Mouse (Mus musculus) forebrain, embryonic 14.5 days (tissue): ENCODE data around the gene Shc1. TPM values are rescaled to one million over a fixed set of nuclear protein-coding genes. Genes with fewer than 3 reads are reported as not detected.

Experiments
- ATAC-seq: fragments of 200-750 bp; cut with Nextera tagmentation; 2 replicates; pipeline ENCODE4 v1.8.0; 2017; ENCODE audit warnings: mild to moderate bottlenecking, moderate library complexity
- DNase-seq: peaks from one replicate; pipeline ENCODE4 v3.0.0-alpha.2; 2015; ENCODE audit warnings: low spot score
- H3K27ac ChIP-seq: fragments of 300-500 bp; sonication (generic); 2 replicates; pipeline ENCODE4 v1.5.1; 2014; ENCODE audit warnings: low read depth, mild to moderate bottlenecking, control low read depth, low read length, moderate library complexity
- H3K27me3 ChIP-seq: fragments of 300-500 bp; sonication (generic); replicated peaks from 2 replicates; pipeline ENCODE4 v1.6.1; 2014; ENCODE audit warnings: low read length, control low read depth, mixed read lengths; ENCODE audit not compliant: control insufficient read depth, insufficient read depth
- H3K36me3 ChIP-seq: fragments of 300-500 bp; sonication (generic); 2 replicates; pipeline ENCODE4 v1.6.1; 2014; ENCODE audit warnings: low read length, control low read depth; ENCODE audit not compliant: control insufficient read depth, insufficient read depth
- H3K4me1 ChIP-seq: fragments of 300-500 bp; sonication (generic); 2 replicates; pipeline ENCODE4 v1.6.1; 2014; ENCODE audit warnings: antibody characterized with exemption, low read length, control low read depth; ENCODE audit not compliant: control insufficient read depth, insufficient read depth
- H3K4me2 ChIP-seq: fragments of 300-500 bp; sonication (generic); 2 replicates; pipeline ENCODE4 v1.6.1; 2014; ENCODE audit warnings: mild to moderate bottlenecking, control low read depth, low read length
- H3K4me3 ChIP-seq: fragments of 300-500 bp; sonication (generic); 2 replicates; pipeline ENCODE4 v1.5.1; 2014; ENCODE audit warnings: low read depth, low read length, control low read depth
- H3K9ac ChIP-seq: fragments of 300-500 bp; sonication (generic); 2 replicates; pipeline ENCODE4 v1.6.1; 2014; ENCODE audit warnings: mild to moderate bottlenecking, low read length, control low read depth, moderate library complexity
- H3K9me3 ChIP-seq: fragments of 300-500 bp; sonication (generic); replicated peaks from 2 replicates; pipeline ENCODE4 v1.6.1; 2016; ENCODE audit warnings: low read length, control low read depth, mixed read lengths; ENCODE audit not compliant: control insufficient read depth
- WGBS: fragments of 180-500 bp; shearing (Covaris S2); extraction: QIAGEN DNeasy Blood & Tissue Kit; methylation state at CpG from one replicate; pipeline ENCODE4 v1.1.7; 2014; 5-methylcytosine and 5-hydroxymethylcytosine counted together
- polyA plus RNA-seq: library from polyadenylated mRNA; unstranded; fragments of >200 nt; fragmentation: Nextera tagmentation; extraction: Ambion mirVana; gene quantifications from 2 replicates; pipeline ENCODE4 v1.2.1, GENCODE M21; 2014

Shc1 gene
- polyA plus RNA-seq, 1 experiment from 2014 or later, result 9.9 TPM

- DNase-seq, result no peak
- Histone ChIP-seq H3K4me1 (no peaks in the 10 kb centered on the region), H3K27ac (no peak overlapping the region), H3K9me3 (no peaks in the 10 kb centered on the region), H3K36me3 (no peaks in the 10 kb centered on the region), H3K4me2 (no peak overlapping the region), H3K9ac (no peak overlapping the region), H3K4me3 (no peak overlapping the region), H3K27me3 (no peaks in the 10 kb centered on the region)
- 90% methylated on average over 9 of the region's 9 CpGs for WGBS
- no peak for ATAC-seq
Observed at GRCm38 (mm10) chr3:89382033-89382882, 36.0 kb upstream of the Shc1 start.

GRCm38 (mm10) chr3:89382950-89383349 lies 35.3 kb upstream of the Shc1 start:
- Histone ChIP-seq H3K4me2 (no peak overlapping the region), H3K27me3 (no peaks in the 10 kb centered on the region), H3K9ac (no peak overlapping the region), H3K9me3 (no peaks in the 10 kb centered on the region), H3K4me1 (no peaks in the 10 kb centered on the region; the same call in 1 of the 2 replicates), H3K27ac (no peak overlapping the region), H3K36me3 (no peaks in the 10 kb centered on the region), H3K4me3 (no peak overlapping the region)
- WGBS, result 83% methylated on average over 5 of the region's 5 CpGs
- ATAC-seq (no peak), DNase-seq (no peak)

GRCm38 (mm10) chr3:89383651-89384255 lies 34.5 kb upstream of the Shc1 start:
- ATAC-seq, result no peak
- Histone ChIP-seq H3K4me2 (no peak overlapping the region), H3K36me3 (no peaks in the 10 kb centered on the region), H3K9ac (no peak overlapping the region), H3K4me3 (no peak overlapping the region), H3K27me3 (no peaks in the 10 kb centered on the region), H3K9me3 (no peaks in the 10 kb centered on the region), H3K27ac (no peak overlapping the region), H3K4me1 (no peaks in the 10 kb centered on the region; the same call in 1 of the 2 replicates)
- no peak for DNase-seq
- WGBS, result 89% methylated on average over 5 of the region's 5 CpGs

- Histone ChIP-seq H3K27ac (no peak overlapping the region), H3K4me3 (no peak overlapping the region), H3K27me3 (no peaks in the 10 kb centered on the region), H3K36me3 (no peaks in the 10 kb centered on the region), H3K4me2 (no peak overlapping the region), H3K9me3 (no peaks in the 10 kb centered on the region), H3K9ac (no peak overlapping the region), H3K4me1 (no peaks in the 10 kb centered on the region; the same call in 1 of the 2 replicates)
- DNase-seq (no peak), ATAC-seq (no peak)
- WGBS, result 50% methylated on average over 11 of the region's 12 CpGs
Observed at GRCm38 (mm10) chr3:89384331-89385076, 33.7 kb upstream of the Shc1 start.

- no peaks in the 10 kb centered on the region; the same call in 1 of the 2 replicates for H3K4me1 ChIP-seq
- H3K4me3 ChIP-seq, result no peak overlapping the region
- WGBS, result 48% methylated on average over 11 of the region's 11 CpGs
- no peak for ATAC-seq
- no peak overlapping the region for H3K27ac ChIP-seq
- H3K9me3 ChIP-seq, result no peaks in the 10 kb centered on the region
- H3K9ac ChIP-seq, result no peak overlapping the region
- H3K36me3 ChIP-seq, result no peaks in the 10 kb centered on the region
- no peaks in the 10 kb centered on the region for H3K27me3 ChIP-seq
- H3K4me2 ChIP-seq, result no peak overlapping the region
- no peak for DNase-seq
Observed at GRCm38 (mm10) chr3:89385451-89385850, 32.8 kb upstream of the Shc1 start.

- H3K9me3 ChIP-seq, result no peaks in the 10 kb centered on the region
- ATAC-seq (no peak), DNase-seq (no peak)
- 52% methylated on average over 17 of the region's 17 CpGs for WGBS
- H3K4me2 ChIP-seq, result no peak overlapping the region
- H3K27me3 ChIP-seq, result no peaks in the 10 kb centered on the region
- peaks cover 12% of the 10 kb centered on the region; the same call in 1 of the 2 replicates for H3K4me1 ChIP-seq
- H3K4me3 ChIP-seq, result no peak overlapping the region
- no peak overlapping the region for H3K9ac ChIP-seq
- no peak overlapping the region for H3K27ac ChIP-seq
- no peaks in the 10 kb centered on the region for H3K36me3 ChIP-seq
Observed at GRCm38 (mm10) chr3:89386438-89387420, 31.5 kb upstream of the Shc1 start.

GRCm38 (mm10) chr3:89387632-89388031 lies 30.6 kb upstream of the Shc1 start:
- no peak overlapping the region for H3K27ac ChIP-seq
- H3K9ac ChIP-seq, result no peak overlapping the region
- no peaks in the 10 kb centered on the region for H3K36me3 ChIP-seq
- H3K9me3 ChIP-seq, result no peaks in the 10 kb centered on the region
- ATAC-seq, result no peak
- 76% methylated on average over 11 of the region's 11 CpGs for WGBS
- peaks cover 8% of the 10 kb centered on the region; the same call in 1 of the 2 replicates for H3K27me3 ChIP-seq
- H3K4me1 ChIP-seq, result peaks cover 21% of the 10 kb centered on the region
- no peak overlapping the region for H3K4me3 ChIP-seq
- DNase-seq, result no peak
- no peak overlapping the region for H3K4me2 ChIP-seq
